Mouse (Mus musculus) kidney, postnatal 10 days (tissue): ENCODE measurements around the gene Wbp11.

Source experiments
- DNase-seq: peaks from one replicate; pipeline ENCODE4 v3.0.0; 2021; ENCODE audit warnings: mixed read lengths

The Wbp11 gene

GRCm38 (mm10) chr6:136835352-136835751, 7.3 kb upstream of the Wbp11 start, which contains the start of gene Smco3:
Gene Smco3 (minus strand): TSS chr6:136835452.
- DNase-seq, result no peak

GRCm38 (mm10) chr6:136831712-136832111, 3.7 kb upstream of the Wbp11 start:
- DNase-seq, result no peak

GRCm38 (mm10) chr6:136828681-136829080, 648 bp upstream of the Wbp11 start:
- DNase-seq, result no peak

GRCm38 (mm10) chr6:136827516-136827880, 535 bp downstream of the Wbp11 start, which contains the start of gene BC049715:
Gene BC049715 (plus strand): TSS chr6:136827626.
- no peak for DNase-seq

- no peak for DNase-seq
These were observed 917 bp downstream of the Wbp11 start for GRCm38 (mm10) chr6:136827116-136827515.

GRCm38 (mm10) chr6:136824987-136825386, 3.0 kb downstream of the Wbp11 start:
- no peak for DNase-seq

GRCm38 (mm10) chr6:136821086-136821485, 6.9 kb downstream of the Wbp11 start:
- DNase-seq, result no peak

GRCm38 (mm10) chr6:136820381-136820780, 7.7 kb downstream of the Wbp11 start:
- no peak for DNase-seq

- DNase-seq, result no peak
These were observed 10.5 kb downstream of the Wbp11 start for GRCm38 (mm10) chr6:136817549-136817948.

- no peak for DNase-seq
These were observed 11.2 kb downstream of the Wbp11 start for GRCm38 (mm10) chr6:136816826-136817225.

GRCm38 (mm10) chr6:136815381-136815780, 12.7 kb downstream of the Wbp11 start:
- no peak for DNase-seq

GRCm38 (mm10) chr6:136813117-136813516, 14.9 kb downstream of the Wbp11 start:
- DNase-seq, result peak; percentile 41

- DNase-seq, result no peak
These were observed 16.8 kb downstream of the Wbp11 start for GRCm38 (mm10) chr6:136811196-136811595.

GRCm38 (mm10) chr6:136809673-136810072, 18.4 kb downstream of the Wbp11 start:
- DNase-seq, result no peak

- peak; percentile 45 for DNase-seq
These were observed 19.0 kb downstream of the Wbp11 start for GRCm38 (mm10) chr6:136809077-136809476.

GRCm38 (mm10) chr6:136808631-136809046, 19.4 kb downstream of the Wbp11 start:
- peak; percentile 59 for DNase-seq

- DNase-seq, result peak; percentile 99
These were observed 20.0 kb downstream of the Wbp11 start, which contains the start of gene H2afj for GRCm38 (mm10) chr6:136808014-136808417. Gene H2afj (plus strand): TSS chr6:136808244.

- DNase-seq, result no peak
These were observed 20.5 kb downstream of the Wbp11 start for GRCm38 (mm10) chr6:136807395-136808013.

- no peak for DNase-seq
These were observed 21.2 kb downstream of the Wbp11 start for GRCm38 (mm10) chr6:136806819-136807218.

GRCm38 (mm10) chr6:136805409-136805775, 22.6 kb downstream of the Wbp11 start:
- DNase-seq, result no peak

- no peak for DNase-seq
These were observed 23.2 kb downstream of the Wbp11 start for GRCm38 (mm10) chr6:136804705-136805408.

GRCm38 (mm10) chr6:136803739-136804633, 24.0 kb downstream of the Wbp11 start, which contains the start of gene Hist4h4:
Gene Hist4h4 (minus strand): TSS chr6:136804415.
- DNase-seq, result peak; percentile 96

- DNase-seq, result no peak
These were observed 24.8 kb downstream of the Wbp11 start for GRCm38 (mm10) chr6:136803093-136803738.
